ENCODE assay signal across 15 mouse cellular contexts in the genomic region with DNA sequence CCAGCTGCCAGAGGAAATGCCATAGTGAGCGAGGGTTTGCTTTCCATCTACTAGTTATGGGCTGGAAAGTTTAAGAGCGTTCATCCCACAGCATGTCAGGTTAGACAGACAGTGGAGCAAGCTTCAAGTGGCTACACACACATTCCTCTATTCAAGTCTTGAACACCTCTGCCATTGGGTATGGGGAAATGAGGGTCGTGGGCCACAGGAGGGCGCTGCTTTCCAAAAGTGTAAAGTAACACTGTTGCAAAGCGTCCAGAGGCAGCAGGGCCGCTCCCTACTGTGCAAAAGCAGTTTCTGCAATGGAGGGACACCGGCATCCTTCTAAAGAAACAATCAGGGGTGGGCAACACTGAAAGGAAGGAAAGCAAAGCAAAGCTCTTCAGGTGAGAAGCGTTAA.
DNase-seq lines count a peak whose midpoint lies in the region; ATAC-seq and TF ChIP-seq lines count a peak whose summit lies in the region.
"Had no signal": no experiment of that assay in that cellular context is flagged by ENCODE, and none has a peak within 500 bp of the region (broad histone marks: within the 10 kb centered on the region; RNA-seq: fewer than 3 reads in every experiment).

No protein-coding gene starts in this region.

- H3K9ac ChIP-seq in intestine, postnatal 0 days (ENCODE audit: low read depth, low read length) = no peak overlapping the region
- no peak overlapping the region for H3K9ac ChIP-seq in intestine, embryonic 16.5 days (ENCODE audit: low read depth, low read length)
- no peak overlapping the region for H3K9ac ChIP-seq in ES-E14 (ENCODE audit: insufficient read depth, low read depth, low read length, poor library complexity, severe bottlenecking)
- H3K9ac ChIP-seq in liver, embryonic 14.5 days (replicated peaks) = no peak overlapping the region
- H3K9ac ChIP-seq: forebrain, embryonic 13.5 days; liver, embryonic 13.5 days; midbrain, embryonic 15.5 days had no signal

- no peak for TF ChIP-seq EP300 in liver, embryonic 14.5 days (IDR thresholded peaks at IDR 0.05; ENCODE audit: low read depth)

- no peaks in the 10 kb centered on the region for H3K27me3 ChIP-seq in intestine, postnatal 0 days (replicated peaks; ENCODE audit: control insufficient read depth, insufficient read depth, low read length)
- H3K27me3 ChIP-seq in intestine, embryonic 16.5 days (replicated peaks; ENCODE audit: control insufficient read depth, insufficient read depth, low read length) = no peaks in the 10 kb centered on the region
- H3K27me3 ChIP-seq in liver, embryonic 14.5 days (ENCODE audit: control insufficient read depth, insufficient read depth, low read length) = no peaks in the 10 kb centered on the region
- H3K27me3 ChIP-seq in limb, embryonic 10.5 days (ENCODE audit: low read depth, poor library complexity, severe bottlenecking) = no peaks in the 10 kb centered on the region
- H3K27me3 ChIP-seq: CH12.LX; forebrain, embryonic 13.5 days; liver, embryonic 13.5 days; midbrain, embryonic 15.5 days had no signal

- H3K36me3 ChIP-seq in intestine, postnatal 0 days (ENCODE audit: control insufficient read depth, insufficient read depth) = peaks cover 34% of the 10 kb centered on the region
- peaks cover 10% of the 10 kb centered on the region; the same call in 1 of the 2 replicates for H3K36me3 ChIP-seq in intestine, embryonic 16.5 days (ENCODE audit: control insufficient read depth, insufficient read depth, low read length)
- H3K36me3 ChIP-seq in ES-E14 (ENCODE audit: control insufficient read depth, insufficient read depth, low read length, poor library complexity, severe bottlenecking) = peaks cover 11% of the 10 kb centered on the region
- H3K36me3 ChIP-seq in liver, embryonic 14.5 days (replicated peaks; ENCODE audit: control insufficient read depth, insufficient read depth, low read depth) = no peaks in the 10 kb centered on the region
- peaks cover 61% of the 10 kb centered on the region for H3K36me3 ChIP-seq in limb, embryonic 10.5 days

- H3K4me2 ChIP-seq in intestine, postnatal 0 days (replicated peaks; ENCODE audit: low read depth) = no peak overlapping the region
- no peak overlapping the region for H3K4me2 ChIP-seq in intestine, embryonic 16.5 days (ENCODE audit: low read depth, low read length)
- no peak overlapping the region for H3K4me2 ChIP-seq in liver, embryonic 14.5 days (ENCODE audit: low read depth)
- H3K4me2 ChIP-seq: forebrain, embryonic 13.5 days; liver, embryonic 13.5 days; midbrain, embryonic 15.5 days had no signal

- in situ Hi-C loops in ES-E14 (cut with MboI; ENCODE audit: low sequenced_read_pairs in 2 of 2, unreplicated experiment in 2 of 2) = no loop called here

- H3K9me3 ChIP-seq in intestine, postnatal 0 days (ENCODE audit: control insufficient read depth) = no peaks in the 10 kb centered on the region
- no peaks in the 10 kb centered on the region for H3K9me3 ChIP-seq in intestine, embryonic 16.5 days (ENCODE audit: control insufficient read depth, low read length)
- peaks cover 2% of the 10 kb centered on the region; the same call in 1 of the 2 replicates for H3K9me3 ChIP-seq in ES-E14 (ENCODE audit: control insufficient read depth, insufficient read depth, low read depth, low read length)
- H3K9me3 ChIP-seq in liver, embryonic 14.5 days (ENCODE audit: control insufficient read depth, low read length) = no peaks in the 10 kb centered on the region
- H3K9me3 ChIP-seq in limb, embryonic 10.5 days (replicated peaks) = no peaks in the 10 kb centered on the region
- H3K9me3 ChIP-seq: forebrain, embryonic 13.5 days; liver, embryonic 13.5 days; midbrain, embryonic 15.5 days had no signal

- H3K4me1 ChIP-seq in intestine, postnatal 0 days (replicated peaks; ENCODE audit: control insufficient read depth, insufficient read depth, low read length) = peaks cover 4% of the 10 kb centered on the region; the same call in 1 of the 2 replicates
- 0 out of 2 replicates have a peak, but pooled peaks cover 6% of the 10 kb centered on the region for H3K4me1 ChIP-seq in intestine, embryonic 16.5 days (ENCODE audit: control insufficient read depth, insufficient read depth, low read length)
- H3K4me1 ChIP-seq in ES-E14 (ENCODE audit: control insufficient read depth in 2 of 2, insufficient read depth in 2 of 2, low read length in 2 of 2, poor library complexity in 1 of 2) = peaks cover 4 to 13% of the 10 kb centered on the region in 2 experiments; a peak in 2 of 4 replicates
- no peaks in the 10 kb centered on the region for H3K4me1 ChIP-seq in liver, embryonic 14.5 days (replicated peaks; ENCODE audit: control insufficient read depth in 2 of 2, insufficient read depth in 2 of 2, low read length in 1 of 2)
- no peaks in the 10 kb centered on the region for H3K4me1 ChIP-seq in limb, embryonic 10.5 days
- H3K4me1 ChIP-seq: forebrain, embryonic 13.5 days; liver, embryonic 13.5 days; midbrain, embryonic 15.5 days had no signal

- H3K27ac ChIP-seq in intestine, postnatal 0 days (ENCODE audit: low read depth, low read length) = no peak overlapping the region
- no peak overlapping the region for H3K27ac ChIP-seq in intestine, embryonic 16.5 days (ENCODE audit: low read length)
- H3K27ac ChIP-seq in ES-E14 (ENCODE audit: insufficient read depth, low read depth, low read length, poor library complexity, severe bottlenecking) = no peak overlapping the region
- H3K27ac ChIP-seq in liver, embryonic 14.5 days = no peak overlapping the region
- no peak overlapping the region for H3K27ac ChIP-seq in limb, embryonic 10.5 days
- H3K27ac ChIP-seq: forebrain, embryonic 13.5 days; liver, embryonic 13.5 days; midbrain, embryonic 15.5 days had no signal

- WGBS in intestine, postnatal 0 days = 76% methylated on average over 8 of the region's 8 CpGs
- 76% methylated on average over 8 of the region's 8 CpGs for WGBS in intestine, embryonic 16.5 days
- WGBS in liver, embryonic 14.5 days (ENCODE audit: insufficient replicate concordance) = 68% methylated on average over 8 of the region's 8 CpGs
- WGBS in limb, embryonic 10.5 days = 71% methylated on average over 8 of the region's 8 CpGs

- TF ChIP-seq CTCF in intestine, postnatal 0 days (IDR thresholded peaks at IDR 0.05; ENCODE audit: low read depth) = peak; percentile 68
- TF ChIP-seq CTCF in liver, embryonic 14.5 days (IDR thresholded peaks at IDR 0.05; ENCODE audit: low read depth) = peak; percentile 53; the same call in 1 of the 2 replicates

- H3K4me3 ChIP-seq in intestine, postnatal 0 days (ENCODE audit: low read depth, low read length) = no peak overlapping the region
- H3K4me3 ChIP-seq in intestine, embryonic 16.5 days (ENCODE audit: low read length) = no peak overlapping the region
- no peak overlapping the region for H3K4me3 ChIP-seq in ES-E14 (ENCODE audit: insufficient read depth in 1 of 2, low read depth in 1 of 2, low read length in 2 of 2, poor library complexity in 1 of 2, severe bottlenecking in 1 of 2)
- H3K4me3 ChIP-seq in liver, embryonic 14.5 days (ENCODE audit: insufficient read depth in 1 of 2, low read depth in 2 of 2, low read length in 2 of 2) = no peak overlapping the region
- no peak overlapping the region for H3K4me3 ChIP-seq in limb, embryonic 10.5 days
- H3K4me3 ChIP-seq: forebrain, embryonic 13.5 days; liver, embryonic 13.5 days; midbrain, embryonic 15.5 days had no signal

- ATAC-seq in intestine, postnatal 0 days = no peak
- no peak for ATAC-seq in intestine, embryonic 16.5 days
- no peak for ATAC-seq in liver, embryonic 14.5 days (ENCODE audit: insufficient read depth)
- ATAC-seq: forebrain, embryonic 13.5 days; midbrain, embryonic 15.5 days had no signal

- DNase-seq in 3T3-L1 (ENCODE audit: low read depth, low spot score) (peak; percentile 14), ES-E14 (ENCODE audit: low read depth, low spot score) (peak; percentile 81)
- DNase-seq in liver, embryonic 14.5 days (ENCODE audit: low read depth in 3 of 3, low spot score in 3 of 3) = no peak
- no peak for DNase-seq in right cerebral cortex, postnatal 4 days
- DNase-seq in limb, embryonic 10.5 days (ENCODE audit: low spot score) = no peak
- DNase-seq in adrenal gland, postnatal 4 days (ENCODE audit: low spot score in 2 of 2) = no peak
- DNase-seq: heart, adult 18-20 months; heart, postnatal 4 days; liver, embryonic 13.5 days; thymus, adult 18-20 months had no signal

TF ChIP-seq in ES-E14, 5 proteins besides CTCF, POLR2A, EP300 and RAD21:
- TF ChIP-seq CHD2 (IDR thresholded peaks at IDR 0.05; ENCODE audit: low read depth, low read length) = no peak
- TF ChIP-seq ZC3H11A (IDR thresholded peaks at IDR 0.05; ENCODE audit: borderline replicate concordance, low read depth, low read length) = peak; percentile 63; the same call in 1 of the 2 replicates

Comparison
In these comparisons a context has a peak if more than half of its experiments do, and no peak if none do; other contexts are left out.
1. DNase-seq: peak in 3T3-L1 (single experiment) and ES-E14 (single experiment); none in liver, embryonic 14.5 days (0 of 3), right cerebral cortex, postnatal 4 days (single experiment), limb, embryonic 10.5 days (single experiment) and adrenal gland, postnatal 4 days (0 of 2).